Mouse (Mus musculus): ENCODE measurements at regions not wholly inside any gene's neighbourhood (a gene's known extent, or its start where the extent isn't known, plus 50 kb on each side); places are given as distances from the start of the nearest gene placed in this dataset.

GRCm38 (mm10) chr1:120667776-120668175, 65.6 kb downstream of the En1 start:
- H3K4me2 ChIP-seq (ENCODE audit: low read depth, low read length), result no peak overlapping the region
- no peaks in the 10 kb centered on the region for H3K27me3 ChIP-seq (ENCODE audit: control insufficient read depth, insufficient read depth, low read length)
- H3K9ac ChIP-seq (ENCODE audit: low read length), result no peak overlapping the region
- no peaks in the 10 kb centered on the region for H3K36me3 ChIP-seq (ENCODE audit: control insufficient read depth, insufficient read depth, low read length)
- no peak overlapping the region for H3K27ac ChIP-seq (ENCODE audit: low read length)
- WGBS, result 71% methylated on average over 1 of the region's 1 CpGs
- H3K4me3 ChIP-seq (replicated peaks; ENCODE audit: low read length), result no peak overlapping the region
- no peak for ATAC-seq (ENCODE audit: insufficient read depth, low FRiP score)
- H3K9me3 ChIP-seq (replicated peaks; ENCODE audit: control insufficient read depth, low read length), result no peaks in the 10 kb centered on the region
- no peaks in the 10 kb centered on the region for H3K4me1 ChIP-seq (ENCODE audit: control insufficient read depth, insufficient read depth, low read length)

GRCm38 (mm10) chr1:120683532-120684245, 81.5 kb downstream of the En1 start:
- Histone ChIP-seq H3K27ac (ENCODE audit: low read length) (no peak overlapping the region), H3K27me3 (ENCODE audit: control insufficient read depth, insufficient read depth, low read length) (no peaks in the 10 kb centered on the region), H3K36me3 (ENCODE audit: control insufficient read depth, insufficient read depth, low read length) (no peaks in the 10 kb centered on the region), H3K9me3 (replicated peaks; ENCODE audit: control insufficient read depth, low read length) (no peaks in the 10 kb centered on the region), H3K4me2 (ENCODE audit: low read depth, low read length) (no peak overlapping the region), H3K4me3 (replicated peaks; ENCODE audit: low read length) (no peak overlapping the region), H3K4me1 (ENCODE audit: control insufficient read depth, insufficient read depth, low read length) (no peaks in the 10 kb centered on the region), H3K9ac (ENCODE audit: low read length) (no peak overlapping the region)
- WGBS, result 46% methylated on average over 12 of the region's 12 CpGs
- ATAC-seq (ENCODE audit: insufficient read depth, low FRiP score), result no peak

- H3K27me3 ChIP-seq (ENCODE audit: control insufficient read depth, insufficient read depth, low read length), result no peaks in the 10 kb centered on the region
- no peaks in the 10 kb centered on the region for H3K9me3 ChIP-seq (replicated peaks; ENCODE audit: control insufficient read depth, low read length)
- H3K9ac ChIP-seq (ENCODE audit: low read length), result no peak overlapping the region
- WGBS, result 39% methylated on average over 6 of the region's 6 CpGs
- no peaks in the 10 kb centered on the region for H3K4me1 ChIP-seq (ENCODE audit: control insufficient read depth, insufficient read depth, low read length)
- ATAC-seq (ENCODE audit: insufficient read depth, low FRiP score), result no peak
- H3K4me2 ChIP-seq (ENCODE audit: low read depth, low read length), result no peak overlapping the region
- H3K36me3 ChIP-seq (ENCODE audit: control insufficient read depth, insufficient read depth, low read length), result no peaks in the 10 kb centered on the region
- H3K4me3 ChIP-seq (replicated peaks; ENCODE audit: low read length), result no peak overlapping the region
- H3K27ac ChIP-seq (ENCODE audit: low read length), result no peak overlapping the region
These were observed 83.5 kb downstream of the En1 start for GRCm38 (mm10) chr1:120685650-120686244.

GRCm38 (mm10) chr1:120691571-120691970, 89.4 kb downstream of the En1 start:
- WGBS, result 83% methylated on average over 2 of the region's 2 CpGs
- Histone ChIP-seq H3K9me3 (replicated peaks; ENCODE audit: control insufficient read depth, low read length) (peaks cover 5% of the 10 kb centered on the region; the same call in 1 of the 2 replicates), H3K27ac (ENCODE audit: low read length) (no peak overlapping the region), H3K9ac (ENCODE audit: low read length) (no peak overlapping the region), H3K4me1 (ENCODE audit: control insufficient read depth, insufficient read depth, low read length) (no peaks in the 10 kb centered on the region), H3K27me3 (ENCODE audit: control insufficient read depth, insufficient read depth, low read length) (no peaks in the 10 kb centered on the region), H3K4me2 (ENCODE audit: low read depth, low read length) (no peak overlapping the region), H3K36me3 (ENCODE audit: control insufficient read depth, insufficient read depth, low read length) (no peaks in the 10 kb centered on the region), H3K4me3 (replicated peaks; ENCODE audit: low read length) (no peak overlapping the region)
- ATAC-seq (ENCODE audit: insufficient read depth, low FRiP score), result no peak

- no peak for ATAC-seq (ENCODE audit: insufficient read depth, low FRiP score)
These were observed 96.0 kb downstream of the En1 start for GRCm38 (mm10) chr1:120698189-120698588.

GRCm38 (mm10) chr1:120704201-120704600, 102.0 kb downstream of the En1 start:
- H3K9ac ChIP-seq (ENCODE audit: low read length), result no peak overlapping the region
- ATAC-seq (ENCODE audit: insufficient read depth, low FRiP score), result no peak
- 68% methylated on average over 5 of the region's 5 CpGs for WGBS
- H3K36me3 ChIP-seq (ENCODE audit: control insufficient read depth, insufficient read depth, low read length), result no peaks in the 10 kb centered on the region
- no peaks in the 10 kb centered on the region for H3K27me3 ChIP-seq (ENCODE audit: control insufficient read depth, insufficient read depth, low read length)
- H3K4me1 ChIP-seq (ENCODE audit: control insufficient read depth, insufficient read depth, low read length), result no peaks in the 10 kb centered on the region
- no peak overlapping the region for H3K27ac ChIP-seq (ENCODE audit: low read length)
- H3K9me3 ChIP-seq (replicated peaks; ENCODE audit: control insufficient read depth, low read length), result no peaks in the 10 kb centered on the region
- no peak overlapping the region for H3K4me2 ChIP-seq (ENCODE audit: low read depth, low read length)
- H3K4me3 ChIP-seq (replicated peaks; ENCODE audit: low read length), result no peak overlapping the region

More at GRCm38 (mm10) chr1:120698189-120698588, 96.0 kb downstream of the En1 start:
- no peaks in the 10 kb centered on the region for H3K27me3 ChIP-seq (ENCODE audit: control insufficient read depth, insufficient read depth, low read length)
- no peak overlapping the region for H3K4me3 ChIP-seq (replicated peaks; ENCODE audit: low read length)
- H3K4me2 ChIP-seq (ENCODE audit: low read depth, low read length), result no peak overlapping the region
- H3K9ac ChIP-seq (ENCODE audit: low read length), result no peak overlapping the region
- 80% methylated on average over 4 of the region's 4 CpGs for WGBS
- no peak overlapping the region for H3K27ac ChIP-seq (ENCODE audit: low read length)
- H3K36me3 ChIP-seq (ENCODE audit: control insufficient read depth, insufficient read depth, low read length), result no peaks in the 10 kb centered on the region
- peaks cover 5% of the 10 kb centered on the region; the same call in 1 of the 2 replicates for H3K9me3 ChIP-seq (replicated peaks; ENCODE audit: control insufficient read depth, low read length)
- H3K4me1 ChIP-seq (ENCODE audit: control insufficient read depth, insufficient read depth, low read length), result no peaks in the 10 kb centered on the region

GRCm38 (mm10) chr1:120706011-120706410, 103.8 kb downstream of the En1 start:
- no peak for ATAC-seq (ENCODE audit: insufficient read depth, low FRiP score)
- H3K27ac ChIP-seq (ENCODE audit: low read length), result no peak overlapping the region
- no peaks in the 10 kb centered on the region for H3K27me3 ChIP-seq (ENCODE audit: control insufficient read depth, insufficient read depth, low read length)
- no peaks in the 10 kb centered on the region for H3K9me3 ChIP-seq (replicated peaks; ENCODE audit: control insufficient read depth, low read length)
- H3K4me1 ChIP-seq (ENCODE audit: control insufficient read depth, insufficient read depth, low read length), result no peaks in the 10 kb centered on the region
- H3K4me3 ChIP-seq (replicated peaks; ENCODE audit: low read length), result no peak overlapping the region
- H3K36me3 ChIP-seq (ENCODE audit: control insufficient read depth, insufficient read depth, low read length), result no peaks in the 10 kb centered on the region
- H3K4me2 ChIP-seq (ENCODE audit: low read depth, low read length), result no peak overlapping the region
- WGBS, result 60% methylated on average over 1 of the region's 1 CpGs
- H3K9ac ChIP-seq (ENCODE audit: low read length), result no peak overlapping the region

- Histone ChIP-seq H3K27ac (ENCODE audit: low read length) (no peak overlapping the region), H3K4me2 (ENCODE audit: low read depth, low read length) (no peak overlapping the region), H3K36me3 (ENCODE audit: control insufficient read depth, insufficient read depth, low read length) (no peaks in the 10 kb centered on the region), H3K27me3 (ENCODE audit: control insufficient read depth, insufficient read depth, low read length) (no peaks in the 10 kb centered on the region), H3K4me3 (replicated peaks; ENCODE audit: low read length) (no peak overlapping the region), H3K4me1 (ENCODE audit: control insufficient read depth, insufficient read depth, low read length) (no peaks in the 10 kb centered on the region), H3K9ac (ENCODE audit: low read length) (no peak overlapping the region), H3K9me3 (replicated peaks; ENCODE audit: control insufficient read depth, low read length) (no peaks in the 10 kb centered on the region)
- no peak for ATAC-seq (ENCODE audit: insufficient read depth, low FRiP score)
- 62% methylated on average over 5 of the region's 5 CpGs for WGBS
These were observed 106.3 kb downstream of the En1 start for GRCm38 (mm10) chr1:120708511-120708910.

GRCm38 (mm10) chr1:120715105-120715877, 113.1 kb downstream of the En1 start:
- 55% methylated on average over 9 of the region's 9 CpGs for WGBS
- no peak overlapping the region for H3K9ac ChIP-seq (ENCODE audit: low read length)
- no peaks in the 10 kb centered on the region for H3K4me1 ChIP-seq (ENCODE audit: control insufficient read depth, insufficient read depth, low read length)
- no peak for ATAC-seq (ENCODE audit: insufficient read depth, low FRiP score)
- no peaks in the 10 kb centered on the region for H3K9me3 ChIP-seq (replicated peaks; ENCODE audit: control insufficient read depth, low read length)
- no peak overlapping the region for H3K4me3 ChIP-seq (replicated peaks; ENCODE audit: low read length)
- no peaks in the 10 kb centered on the region for H3K27me3 ChIP-seq (ENCODE audit: control insufficient read depth, insufficient read depth, low read length)
- H3K4me2 ChIP-seq (ENCODE audit: low read depth, low read length), result no peak overlapping the region
- H3K36me3 ChIP-seq (ENCODE audit: control insufficient read depth, insufficient read depth, low read length), result no peaks in the 10 kb centered on the region
- H3K27ac ChIP-seq (ENCODE audit: low read length), result no peak overlapping the region
